Mouse (Mus musculus) CH12.LX (cell line): ENCODE measurements at regions not wholly inside any gene's neighbourhood (a gene's known extent, or its start where the extent isn't known, plus 50 kb on each side); places are given as distances from the start of the nearest gene placed in this dataset.

ENCODE experiments used
- CTCF ChIP-seq, 2 experiments: IDR thresholded peaks in 1 of 2; conservative IDR thresholded peaks in 1 of 2; 2 replicates each; pipeline ENCODE4 v1.5.1; 2011 to 2012; ENCODE audit warnings: low read depth in 2 of 2, low read length in 2 of 2, improper control_type of control experiment in 1 of 2, inconsistent platforms in 1 of 2, mild to moderate bottlenecking in 1 of 2, moderate library complexity in 1 of 2
- EP300 ChIP-seq: IDR thresholded peaks from 2 replicates; pipeline ENCODE4 v1.6.1; 2011; ENCODE audit warnings: low read length, improper control_type of control experiment
- GABPA ChIP-seq: IDR thresholded peaks from 2 replicates; pipeline ENCODE4 v1.6.1; 2012; ENCODE audit warnings: low read depth, low read length, improper control_type of control experiment, inconsistent platforms; ENCODE audit not compliant: insufficient replicate concordance
- POLR2A ChIP-seq: IDR thresholded peaks from 2 replicates; pipeline ENCODE4 v1.6.1; 2011; ENCODE audit warnings: low read depth, mild to moderate bottlenecking, improper control_type of control experiment, low read length

DNA sequence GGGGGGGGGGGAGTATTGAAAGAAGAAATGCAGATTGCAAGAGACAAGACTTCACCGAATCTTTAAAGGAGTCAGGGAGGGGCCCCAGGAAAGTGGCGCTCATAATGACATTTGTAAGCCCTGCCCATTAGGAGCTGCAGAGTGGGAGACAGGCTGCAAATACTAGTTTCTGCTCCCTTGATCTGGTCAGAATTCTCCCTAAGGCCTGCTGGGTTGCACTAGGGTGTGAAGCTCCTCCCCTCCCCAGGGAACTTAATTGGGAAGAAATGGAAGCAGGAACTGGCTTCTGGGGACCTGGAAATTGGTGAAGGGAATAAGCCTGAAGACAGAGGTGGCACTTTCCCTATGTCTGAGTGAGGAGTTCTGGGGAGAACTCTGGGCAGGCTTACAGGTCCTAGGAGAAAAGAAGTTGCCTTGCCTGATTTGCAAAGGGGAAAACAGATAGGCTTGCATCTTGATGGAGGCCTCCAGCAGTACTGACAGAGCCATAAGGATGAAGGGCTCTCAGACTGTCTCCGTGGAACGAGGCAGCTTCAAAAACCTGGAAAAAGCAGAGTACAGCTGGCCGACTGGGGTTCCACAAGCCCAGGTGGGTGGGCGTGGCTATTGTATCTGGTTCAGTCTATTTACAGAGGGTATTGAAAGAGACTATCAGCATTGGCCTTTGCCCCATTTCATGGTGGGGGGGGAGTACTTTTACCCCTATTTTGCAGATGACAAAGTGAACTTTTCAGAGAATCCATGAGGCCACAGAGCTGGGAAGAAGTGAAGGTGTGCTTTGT, 125.7 kb downstream of the Plpp3 start:
- TF ChIP-seq GABPA = no peak
- TF ChIP-seq POLR2A = no peak
- TF ChIP-seq CTCF (conservative IDR thresholded peaks at IDR 0.05 in 1 of 2, IDR thresholded peaks at IDR 0.05 in 1 of 2; ENCODE audit: low read depth in 2 of 2, low read length in 2 of 2) = no peak
- peak; percentile 38; the same call in 1 of the 2 replicates for TF ChIP-seq EP300
